Mouse (Mus musculus): ENCODE data around the gene Dnajc4.

The Dnajc4 gene

DNA sequence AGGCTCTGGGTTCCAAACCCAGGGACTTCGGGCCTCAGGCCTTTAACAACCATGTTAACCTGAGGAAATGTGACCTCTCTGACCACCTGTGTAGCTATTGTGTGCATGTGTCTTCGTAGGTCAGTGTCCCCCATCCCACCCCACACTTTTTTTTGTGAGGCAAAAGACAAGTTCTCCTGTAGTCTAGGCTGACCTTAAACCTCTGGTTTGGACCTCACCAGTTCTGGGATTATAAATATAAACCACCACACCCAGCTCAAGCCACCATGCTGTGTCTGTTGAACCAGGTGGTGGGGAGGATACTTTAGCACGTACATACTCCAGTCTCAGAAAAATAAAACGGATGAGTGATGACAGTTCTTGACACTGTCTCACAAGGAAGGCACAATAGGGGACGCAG lies 42.4 kb downstream of the Dnajc4 start:
- H3K36me3 ChIP-seq (ENCODE audit: insufficient read depth, low read length), result peaks cover 48% of the 10 kb centered on the region
- no peaks in the 10 kb centered on the region for H3K27me3 ChIP-seq (ENCODE audit: insufficient read depth, low read length)
- peaks cover 83% of the 10 kb centered on the region for H3K4me1 ChIP-seq (replicated peaks; ENCODE audit: low read depth, low read length)
- TF ChIP-seq NANOG (IDR thresholded peaks at IDR 0.05; ENCODE audit: borderline replicate concordance, low read length) (no peak), POU5F1 (IDR thresholded peaks at IDR 0.05; ENCODE audit: borderline replicate concordance, low read length) (no peak), CTCF (conservative IDR thresholded peaks at IDR 0.05; ENCODE audit: low read length) (no peak)
- no peaks in the 10 kb centered on the region for H3K9me3 ChIP-seq (ENCODE audit: low read length)
- H3K4me3 ChIP-seq (replicated peaks; ENCODE audit: low read length), result peak overlapping the region; percentile 88

DNA sequence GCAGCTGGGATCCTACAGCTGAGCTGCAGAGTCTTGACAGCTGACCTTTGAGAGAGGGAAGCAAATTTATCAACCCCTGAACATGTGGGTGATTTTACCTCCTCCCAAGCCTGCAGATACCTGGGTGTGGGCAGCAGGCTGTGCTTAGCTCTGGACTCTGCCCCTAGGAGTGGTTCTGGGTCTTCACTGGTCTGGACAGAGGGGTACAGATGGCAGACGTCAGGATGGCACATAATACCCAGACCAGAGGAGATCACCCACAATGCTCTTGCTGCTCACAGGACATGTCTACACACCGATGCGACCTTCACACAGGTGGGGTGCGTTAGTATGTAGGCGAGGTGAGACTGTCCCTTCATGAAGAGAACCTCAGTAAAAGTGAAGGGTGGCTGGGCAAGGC lies 42.8 kb downstream of the Dnajc4 start:
- no peaks in the 10 kb centered on the region for H3K9me3 ChIP-seq (ENCODE audit: low read length)
- TF ChIP-seq POU5F1 (IDR thresholded peaks at IDR 0.05; ENCODE audit: borderline replicate concordance, low read length) (no peak), CTCF (conservative IDR thresholded peaks at IDR 0.05; ENCODE audit: low read length) (no peak), NANOG (IDR thresholded peaks at IDR 0.05; ENCODE audit: borderline replicate concordance, low read length) (no peak)
- H3K36me3 ChIP-seq (ENCODE audit: insufficient read depth, low read length), result peaks cover 45% of the 10 kb centered on the region
- peaks cover 80% of the 10 kb centered on the region for H3K4me1 ChIP-seq (replicated peaks; ENCODE audit: low read depth, low read length)
- no peaks in the 10 kb centered on the region for H3K27me3 ChIP-seq (ENCODE audit: insufficient read depth, low read length)
- H3K4me3 ChIP-seq (replicated peaks; ENCODE audit: low read length), result peak overlapping the region; percentile 88; the same call in 1 of the 2 replicates

DNA sequence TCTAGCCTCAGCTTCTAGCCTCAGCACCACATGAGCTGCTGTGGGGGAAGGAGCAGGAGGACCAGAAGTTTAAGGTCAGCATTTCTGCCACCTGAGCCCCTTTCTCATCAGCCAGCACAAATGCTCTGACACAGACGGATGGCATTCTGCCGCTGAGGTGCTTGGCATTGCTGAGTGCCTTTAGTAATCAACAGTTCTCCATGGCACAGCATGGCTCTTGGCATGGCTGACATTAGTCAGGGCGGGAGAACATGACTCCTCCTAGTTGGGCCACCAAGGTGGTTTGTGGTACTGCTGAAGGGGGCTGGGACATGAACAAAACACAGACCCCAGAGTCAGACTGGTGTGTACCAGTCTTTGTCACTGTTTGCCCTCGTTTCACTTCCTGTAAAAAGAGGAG lies 44.2 kb downstream of the Dnajc4 start:
- Histone ChIP-seq H3K27me3 (ENCODE audit: insufficient read depth, low read length) (no peaks in the 10 kb centered on the region), H3K36me3 (ENCODE audit: insufficient read depth, low read length) (peaks cover 36% of the 10 kb centered on the region), H3K9me3 (ENCODE audit: low read length) (no peaks in the 10 kb centered on the region), H3K4me3 (replicated peaks; ENCODE audit: low read length) (no peak overlapping the region), H3K4me1 (replicated peaks; ENCODE audit: low read depth, low read length) (peaks cover 74% of the 10 kb centered on the region)
- no peak for TF ChIP-seq NANOG (IDR thresholded peaks at IDR 0.05; ENCODE audit: borderline replicate concordance, low read length)
- no peak for TF ChIP-seq POU5F1 (IDR thresholded peaks at IDR 0.05; ENCODE audit: borderline replicate concordance, low read length)
- no peak for TF ChIP-seq CTCF (conservative IDR thresholded peaks at IDR 0.05; ENCODE audit: low read length)

DNA sequence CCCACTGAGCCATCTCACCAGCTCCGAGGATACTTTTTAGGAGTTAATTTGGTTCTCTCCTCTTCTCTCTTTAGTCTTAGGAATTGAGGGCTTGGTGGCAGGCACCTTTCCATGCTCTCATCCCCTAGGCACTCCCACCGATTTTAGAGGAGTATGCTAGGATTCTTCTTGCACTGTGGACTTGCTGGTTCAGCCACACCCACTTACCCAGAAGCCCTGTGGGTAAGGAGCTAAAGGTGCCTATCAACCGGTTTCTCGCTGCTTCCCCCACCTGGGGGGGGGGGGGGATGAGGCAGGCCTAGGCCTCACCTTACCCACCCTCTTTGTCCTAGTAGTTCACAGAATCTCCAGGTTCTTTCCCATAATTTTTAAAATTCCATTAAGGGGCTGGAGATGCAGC lies 44.6 kb downstream of the Dnajc4 start:
- TF ChIP-seq CTCF (conservative IDR thresholded peaks at IDR 0.05; ENCODE audit: low read length) (no peak), NANOG (IDR thresholded peaks at IDR 0.05; ENCODE audit: borderline replicate concordance, low read length) (no peak), POU5F1 (IDR thresholded peaks at IDR 0.05; ENCODE audit: borderline replicate concordance, low read length) (no peak)
- Histone ChIP-seq H3K27me3 (ENCODE audit: insufficient read depth, low read length) (no peaks in the 10 kb centered on the region), H3K4me1 (replicated peaks; ENCODE audit: low read depth, low read length) (peaks cover 74% of the 10 kb centered on the region), H3K9me3 (ENCODE audit: low read length) (no peaks in the 10 kb centered on the region), H3K36me3 (ENCODE audit: insufficient read depth, low read length) (peaks cover 32% of the 10 kb centered on the region), H3K4me3 (replicated peaks; ENCODE audit: low read length) (no peak overlapping the region)

DNA sequence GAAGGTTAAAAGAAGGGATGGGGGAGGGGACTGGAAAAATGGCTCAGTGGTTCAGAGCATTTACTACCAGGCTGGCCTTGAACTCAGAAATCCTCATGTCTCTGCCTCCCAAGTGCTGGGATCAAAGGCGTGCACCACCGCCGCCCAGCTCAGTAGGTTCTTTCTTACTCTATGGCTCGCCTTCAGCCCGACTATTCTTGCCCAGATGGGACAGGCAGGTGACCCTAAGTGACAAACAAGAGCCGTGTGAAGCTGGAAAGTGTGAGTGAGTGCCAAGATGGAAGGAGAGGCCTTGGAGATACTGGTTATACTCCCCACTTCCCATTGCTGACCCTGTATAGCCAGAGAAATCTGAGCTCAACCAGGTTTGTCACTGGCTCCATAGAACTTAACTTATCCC lies 48.7 kb downstream of the Dnajc4 start:
- Histone ChIP-seq H3K9me3 (ENCODE audit: low read length) (no peaks in the 10 kb centered on the region), H3K27me3 (ENCODE audit: insufficient read depth, low read length) (no peaks in the 10 kb centered on the region), H3K4me3 (replicated peaks; ENCODE audit: low read length) (no peak overlapping the region), H3K36me3 (ENCODE audit: insufficient read depth, low read length) (peaks cover 18% of the 10 kb centered on the region), H3K4me1 (replicated peaks; ENCODE audit: low read depth, low read length) (peaks cover 66% of the 10 kb centered on the region)
- TF ChIP-seq NANOG (IDR thresholded peaks at IDR 0.05; ENCODE audit: borderline replicate concordance, low read length), result no peak
- no peak for TF ChIP-seq CTCF (conservative IDR thresholded peaks at IDR 0.05; ENCODE audit: low read length)
- no peak for TF ChIP-seq POU5F1 (IDR thresholded peaks at IDR 0.05; ENCODE audit: borderline replicate concordance, low read length)

DNA sequence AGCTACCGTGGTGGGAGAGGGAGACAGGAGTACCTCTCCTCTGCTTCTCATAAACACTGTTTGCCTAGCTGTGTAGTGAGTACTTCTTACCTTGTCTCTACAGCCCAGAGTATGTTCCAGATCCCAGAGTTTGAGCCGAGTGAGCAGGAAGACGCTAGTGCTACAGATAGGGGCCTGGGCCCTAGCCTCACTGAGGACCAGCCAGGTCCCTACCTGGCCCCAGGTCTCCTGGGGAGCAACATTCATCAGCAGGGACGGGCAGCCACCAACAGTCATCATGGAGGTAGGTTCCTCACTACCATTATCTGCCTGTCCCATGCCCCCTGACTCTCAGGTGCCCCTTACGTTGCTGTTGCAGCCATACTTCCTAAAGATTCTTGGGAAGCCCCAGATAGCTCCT lies 49.6 kb downstream of the Dnajc4 start:
- no peak for TF ChIP-seq NANOG (IDR thresholded peaks at IDR 0.05; ENCODE audit: borderline replicate concordance, low read length)
- TF ChIP-seq POU5F1 (IDR thresholded peaks at IDR 0.05; ENCODE audit: borderline replicate concordance, low read length), result no peak
- TF ChIP-seq CTCF (conservative IDR thresholded peaks at IDR 0.05; ENCODE audit: low read length), result no peak
- no peaks in the 10 kb centered on the region for H3K9me3 ChIP-seq (ENCODE audit: low read length)
- peak overlapping the region; percentile 95 for H3K4me3 ChIP-seq (replicated peaks; ENCODE audit: low read length)
- 0 out of 2 replicates have a peak, but pooled peaks cover 3% of the 10 kb centered on the region for H3K27me3 ChIP-seq (ENCODE audit: insufficient read depth, low read length)
- peaks cover 57% of the 10 kb centered on the region for H3K4me1 ChIP-seq (replicated peaks; ENCODE audit: low read depth, low read length)
- peaks cover 18% of the 10 kb centered on the region for H3K36me3 ChIP-seq (ENCODE audit: insufficient read depth, low read length)

DNA sequence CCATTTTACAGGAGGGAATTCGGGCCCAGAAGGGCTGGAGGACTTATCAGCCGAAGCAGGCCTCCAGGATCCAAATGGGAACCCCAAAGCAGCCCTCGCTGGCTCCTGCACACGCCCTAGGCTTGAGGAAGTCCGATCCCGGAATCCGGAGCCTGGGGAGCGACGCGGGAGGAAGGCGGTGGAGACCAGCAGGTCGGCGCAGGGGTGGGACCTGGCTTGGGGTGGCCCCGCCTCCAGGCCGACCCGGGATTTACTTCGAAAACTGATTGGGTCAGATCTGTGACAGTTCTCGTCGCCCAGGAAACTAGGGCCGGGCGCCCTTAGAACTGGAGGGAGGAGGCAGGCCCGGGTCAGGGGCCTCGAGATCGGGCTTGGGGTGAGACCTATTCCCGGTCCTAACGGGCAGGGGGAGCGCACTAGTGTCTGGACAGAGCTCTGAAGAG lies 50.1 kb downstream of the Dnajc4 start, which contains the start of gene Gpr137:
Gene Gpr137 (minus strand): TSS at position 232 of the 443 bp plus-strand sequence.
- H3K36me3 ChIP-seq (ENCODE audit: insufficient read depth, low read length), result peaks cover 18% of the 10 kb centered on the region
- H3K4me3 ChIP-seq (replicated peaks; ENCODE audit: low read length), result peak within 1 kb of the TSS; percentile 95
- no peak for TF ChIP-seq POU5F1 (IDR thresholded peaks at IDR 0.05; ENCODE audit: borderline replicate concordance, low read length)
- no peak for TF ChIP-seq CTCF (conservative IDR thresholded peaks at IDR 0.05; ENCODE audit: low read length)
- no peak for TF ChIP-seq NANOG (IDR thresholded peaks at IDR 0.05; ENCODE audit: borderline replicate concordance, low read length)
- H3K27me3 ChIP-seq (ENCODE audit: insufficient read depth, low read length), result 0 out of 2 replicates have a peak, but pooled peaks cover 3% of the 10 kb centered on the region
- H3K9me3 ChIP-seq (ENCODE audit: low read length), result no peaks in the 10 kb centered on the region
- H3K4me1 ChIP-seq (replicated peaks; ENCODE audit: low read depth, low read length), result peaks cover 53% of the 10 kb centered on the region

DNA sequence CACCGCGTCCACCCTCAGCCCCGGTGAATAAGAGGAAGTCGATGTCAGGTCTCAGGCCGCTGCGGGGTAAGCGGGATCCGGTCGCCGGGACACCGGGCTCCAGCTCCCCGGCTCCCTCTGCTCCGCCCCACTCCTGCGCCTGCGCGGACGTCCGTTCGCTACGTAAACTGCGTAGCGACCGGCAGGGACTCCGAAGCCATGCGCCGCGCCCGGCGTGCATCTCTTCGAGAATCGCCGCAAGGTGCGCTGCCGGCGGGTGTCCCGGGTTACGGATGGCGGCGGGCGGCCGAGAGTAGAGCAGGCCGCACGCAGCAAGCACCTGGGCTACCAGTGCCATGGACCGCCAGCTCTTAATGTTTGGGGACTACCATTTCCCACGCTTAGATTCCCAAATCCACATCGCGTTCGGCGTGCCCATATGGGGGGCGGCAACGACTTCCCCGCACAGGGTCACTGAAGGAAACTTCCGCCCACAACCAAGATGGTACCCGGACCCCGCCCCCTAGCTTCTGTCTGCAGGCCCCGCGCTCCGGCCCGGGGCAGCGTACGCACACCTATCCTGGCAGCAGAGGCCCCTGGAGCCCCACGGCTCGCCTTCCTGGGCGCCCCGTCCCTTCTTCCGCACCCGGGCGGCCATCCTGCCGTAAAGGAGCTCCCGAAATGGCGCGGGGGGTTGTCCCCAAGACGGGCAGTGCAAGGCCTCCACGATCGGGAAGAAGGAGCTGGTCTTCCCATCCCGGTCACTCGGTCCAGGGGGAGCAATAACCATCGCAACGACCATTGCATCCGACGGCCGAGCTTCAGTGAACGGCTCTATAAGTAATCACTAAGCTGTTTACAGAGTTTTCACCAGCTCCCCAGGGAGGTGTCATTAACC lies 50.8 kb downstream of the Dnajc4 start, which contains the start of gene Bad:
Gene Bad (plus strand): TSS at position 490 of the 877 bp plus-strand sequence.
- H3K4me3 ChIP-seq (replicated peaks; ENCODE audit: low read length), result peak within 1 kb of the TSS; percentile 95
- no peaks in the 10 kb centered on the region for H3K9me3 ChIP-seq (ENCODE audit: low read length)
- peaks cover 47% of the 10 kb centered on the region for H3K4me1 ChIP-seq (replicated peaks; ENCODE audit: low read depth, low read length)
- H3K36me3 ChIP-seq (ENCODE audit: insufficient read depth, low read length), result peaks cover 18% of the 10 kb centered on the region
- TF ChIP-seq CTCF (conservative IDR thresholded peaks at IDR 0.05; ENCODE audit: low read length), result no peak
- no peak for TF ChIP-seq NANOG (IDR thresholded peaks at IDR 0.05; ENCODE audit: borderline replicate concordance, low read length)
- TF ChIP-seq POU5F1 (IDR thresholded peaks at IDR 0.05; ENCODE audit: borderline replicate concordance, low read length), result no peak
- H3K27me3 ChIP-seq (ENCODE audit: insufficient read depth, low read length), result 0 out of 2 replicates have a peak, but pooled peaks cover 3% of the 10 kb centered on the region
